Mouse (Mus musculus) cerebellum, adult 2 months (tissue): Measurements from ENCODE around the gene Spp2. TPM values are rescaled to one million over a fixed set of nuclear protein-coding genes. Genes with fewer than 3 reads are reported as not detected.
A peak's percentile ranks its signal among the peaks of the same experiment; 100 is the strongest.

Experiments
- DNase-seq, 2 experiments: peaks; one replicate each; pipeline ENCODE4 v3.0.0; 2021
- H3K27ac ChIP-seq: fragments of 200-500 bp; 2 replicates; pipeline ENCODE4 v1.5.1; 2012; ENCODE audit warnings: low read length, control low read depth, inconsistent platforms; ENCODE audit not compliant: insufficient read depth
- H3K27me3 ChIP-seq: fragments of 200-500 bp; 2 replicates; pipeline ENCODE4 v1.6.1; 2012; ENCODE audit warnings: inconsistent platforms, mild to moderate bottlenecking, low read length, moderate library complexity; ENCODE audit not compliant: control insufficient read depth, insufficient read depth
- H3K4me1 ChIP-seq: fragments of 200-500 bp; 2 replicates; pipeline ENCODE4 v1.6.1; 2011; ENCODE audit warnings: low read length; ENCODE audit not compliant: control insufficient read depth, insufficient read depth
- H3K4me3 ChIP-seq: fragments of 200-500 bp; replicated peaks from 2 replicates; pipeline ENCODE3; 2011; ENCODE audit warnings: mild to moderate bottlenecking, low read depth, low read length, control low read depth; ENCODE audit not compliant: insufficient read depth
- CTCF ChIP-seq: fragments of 200-500 bp; IDR thresholded peaks from 2 replicates; pipeline ENCODE4 v1.5.1; 2011; ENCODE audit warnings: low read depth, mild to moderate bottlenecking, control low read depth, low read length, moderate library complexity, borderline replicate concordance; ENCODE audit not compliant: insufficient read depth
- POLR2A ChIP-seq: fragments of 200-500 bp; IDR thresholded peaks from 2 replicates; pipeline ENCODE4 v1.6.1; 2011; ENCODE audit warnings: low read length, control low read depth, borderline replicate concordance; ENCODE audit not compliant: insufficient read depth
- WGBS: fragments of 180-500 bp; shearing (Covaris S2); methylation state at CpG from one replicate; pipeline ENCODE4 v1.1.7; 2018; 5-methylcytosine and 5-hydroxymethylcytosine counted together
- polyA plus RNA-seq: library from polyadenylated mRNA; depleted of rRNA; stranded (reverse); fragments of >200 nt; gene quantifications from 2 replicates; pipeline ENCODE4 v1.2.3, GENCODE M21; 2012

Spp2 gene
- polyA plus RNA-seq, 1 experiment, result 0.34 TPM

GRCm38 (mm10) chr1:88464109-88464905 is 57.5 kb downstream of the Spp2 start:
- H3K27ac ChIP-seq, result no peak overlapping the region
- DNase-seq, result no peak
- WGBS, result 86% methylated on average over 6 of the region's 6 CpGs
- no peaks in the 10 kb centered on the region for H3K4me1 ChIP-seq
- H3K4me3 ChIP-seq, result no peak overlapping the region
- no peaks in the 10 kb centered on the region for H3K27me3 ChIP-seq
- no peak for TF ChIP-seq CTCF
- TF ChIP-seq POLR2A, result no peak

DNA sequence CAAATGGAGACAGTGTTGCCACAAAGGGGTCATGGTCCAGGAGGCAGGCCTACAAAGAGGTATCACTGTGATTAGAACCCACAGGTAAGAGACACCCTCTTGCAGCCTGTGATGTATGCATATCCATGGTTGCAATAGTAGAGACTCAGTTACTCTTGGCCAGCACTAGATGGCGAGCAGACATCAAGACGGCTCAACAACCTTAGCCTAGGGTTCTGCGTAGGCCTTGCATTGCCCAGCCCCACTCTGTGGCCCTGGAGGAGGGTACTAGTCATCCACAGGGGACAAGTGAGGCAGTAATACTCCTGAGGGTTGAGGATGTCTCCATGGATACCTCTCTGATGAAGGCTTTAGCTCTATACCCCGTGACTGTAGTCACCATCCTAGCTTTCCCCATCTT is 59.0 kb downstream of the Spp2 start:
- no peaks in the 10 kb centered on the region for H3K27me3 ChIP-seq
- no peak overlapping the region for H3K4me3 ChIP-seq
- TF ChIP-seq POLR2A (no peak), CTCF (peak; percentile 8; the same call in 1 of the 2 replicates)
- no peak for DNase-seq
- H3K27ac ChIP-seq, result no peak overlapping the region
- H3K4me1 ChIP-seq, result no peaks in the 10 kb centered on the region
- 68% methylated on average over 4 of the region's 4 CpGs for WGBS

GRCm38 (mm10) chr1:88466325-88467064 is 59.7 kb downstream of the Spp2 start:
- Histone ChIP-seq H3K4me1 (no peaks in the 10 kb centered on the region), H3K27me3 (no peaks in the 10 kb centered on the region), H3K4me3 (no peak overlapping the region), H3K27ac (no peak overlapping the region)
- WGBS, result 73% methylated on average over 8 of the region's 8 CpGs
- TF ChIP-seq CTCF (no peak), POLR2A (no peak)
- DNase-seq, result no peak

DNA sequence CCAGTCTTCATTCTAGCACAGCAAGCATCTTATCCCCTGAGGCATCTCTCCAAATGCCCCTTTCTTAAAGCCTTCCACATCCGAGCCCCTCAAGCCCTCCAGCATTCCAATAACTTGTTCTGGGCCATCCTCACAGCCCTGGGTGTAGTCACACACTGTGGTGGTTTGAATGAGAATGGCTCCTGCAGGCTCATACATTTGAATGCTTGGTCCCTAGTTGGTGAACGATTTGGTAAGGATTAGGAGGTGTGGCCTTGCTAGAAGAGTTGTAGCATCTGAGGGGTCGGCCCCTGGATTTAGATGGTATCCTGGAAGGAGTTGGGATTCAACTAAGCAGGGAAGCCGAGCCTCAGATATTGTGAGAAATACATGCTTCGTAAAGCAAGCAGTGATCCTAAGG is 61.1 kb downstream of the Spp2 start:
- TF ChIP-seq POLR2A, result no peak
- no peak for TF ChIP-seq CTCF
- Histone ChIP-seq H3K27me3 (no peaks in the 10 kb centered on the region), H3K4me3 (no peak overlapping the region), H3K4me1 (no peaks in the 10 kb centered on the region), H3K27ac (no peak overlapping the region)
- DNase-seq, result no peak
- WGBS, result 82% methylated on average over 5 of the region's 5 CpGs

GRCm38 (mm10) chr1:88468335-88468734 is 61.6 kb downstream of the Spp2 start:
- no peaks in the 10 kb centered on the region for H3K4me1 ChIP-seq
- H3K27ac ChIP-seq, result no peak overlapping the region
- H3K4me3 ChIP-seq, result no peak overlapping the region
- WGBS, result 100% methylated on average over 2 of the region's 2 CpGs
- DNase-seq, result no peak
- no peaks in the 10 kb centered on the region for H3K27me3 ChIP-seq
- TF ChIP-seq POLR2A (no peak), CTCF (no peak)

GRCm38 (mm10) chr1:88469746-88470145 is 63.0 kb downstream of the Spp2 start:
- TF ChIP-seq POLR2A (no peak), CTCF (no peak)
- Histone ChIP-seq H3K4me1 (no peaks in the 10 kb centered on the region), H3K4me3 (no peak overlapping the region), H3K27ac (no peak overlapping the region), H3K27me3 (no peaks in the 10 kb centered on the region)
- WGBS, result 92% methylated on average over 4 of the region's 4 CpGs
- DNase-seq, result no peak

DNA sequence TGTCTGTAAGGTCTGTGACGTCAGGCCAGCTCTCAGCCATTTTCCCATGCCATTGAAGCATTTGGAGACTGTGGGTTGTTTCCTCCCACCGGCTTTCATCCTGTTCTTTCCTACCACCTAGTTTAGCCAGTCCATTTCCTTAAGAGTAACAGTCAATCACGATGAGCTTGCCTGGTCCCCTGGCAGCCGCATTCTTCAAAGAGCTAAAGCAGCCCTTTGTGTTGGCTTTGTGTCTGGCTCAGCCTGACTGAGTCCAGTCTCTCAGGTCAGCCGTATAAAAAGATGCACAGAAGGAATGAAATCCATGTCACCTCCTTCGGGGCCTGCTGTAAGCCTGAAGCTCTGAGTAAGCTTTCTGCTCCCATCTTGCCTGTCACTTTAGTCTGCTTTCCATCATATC is 65.5 kb downstream of the Spp2 start:
- Histone ChIP-seq H3K27me3 (no peaks in the 10 kb centered on the region), H3K4me3 (no peak overlapping the region), H3K27ac (no peak overlapping the region), H3K4me1 (no peaks in the 10 kb centered on the region)
- whole genome bisulfite sequencing, result 41% methylated on average over 6 of the region's 6 CpGs
- no peak for TF ChIP-seq CTCF
- no peak for TF ChIP-seq POLR2A
- no peak for DNase-seq

- Histone ChIP-seq H3K4me3 (no peak overlapping the region), H3K27ac (no peak overlapping the region), H3K4me1 (no peaks in the 10 kb centered on the region), H3K27me3 (no peaks in the 10 kb centered on the region)
- no peak for DNase-seq
- 89% methylated on average over 2 of the region's 2 CpGs for WGBS
- no peak for TF ChIP-seq CTCF
- no peak for TF ChIP-seq POLR2A
Measured at GRCm38 (mm10) chr1:88473899-88474298, 67.1 kb downstream of the Spp2 start.
